Mouse (Mus musculus) spleen, adult 2 months (tissue): ENCODE results near the gene Ptprk.

Source experiments
- CTCF ChIP-seq: fragments of 200-500 bp; IDR thresholded peaks from 2 replicates; pipeline ENCODE4 v1.5.1; 2011; ENCODE audit warnings: mild to moderate bottlenecking, inconsistent platforms; ENCODE audit not compliant: insufficient read depth, insufficient read length, insufficient replicate concordance; ENCODE audit errors: extremely low read depth
- POLR2A ChIP-seq: fragments of 200-500 bp; IDR thresholded peaks from 2 replicates; pipeline ENCODE4 v1.6.1; 2011; ENCODE audit warnings: low read depth, low read length, inconsistent platforms

DNA sequence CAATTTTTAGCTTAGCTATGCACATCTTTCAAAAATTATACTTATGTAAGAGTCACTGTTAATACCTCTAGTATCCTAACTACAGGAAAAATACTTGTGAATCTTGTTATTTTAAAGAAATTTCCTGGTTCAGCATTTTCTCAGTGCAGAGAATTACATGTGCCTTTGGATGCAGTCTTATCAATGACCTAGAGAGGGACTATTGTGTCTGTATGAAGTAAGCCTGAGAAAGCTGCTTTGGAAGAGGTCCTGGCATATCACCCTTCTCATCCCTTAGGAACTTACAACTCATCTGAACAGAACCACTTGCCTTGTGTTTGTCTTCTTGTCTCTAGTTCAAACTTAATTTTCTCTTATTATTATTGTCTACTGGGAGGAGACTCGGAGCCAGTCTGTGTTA lies 3.6 kb downstream of the Ptprk start:
- TF ChIP-seq CTCF (no peak), POLR2A (no peak)
